Mouse (Mus musculus) megakaryocyte-erythroid progenitor cell, adult 5-6 weeks (primary cell): Measurements from ENCODE around the gene Hsd17b7. TPM values are rescaled to one million over a fixed set of nuclear protein-coding genes. Genes with fewer than 3 reads are reported as not detected.
"Not testable (repeated sequence)": the region's sequence is repeated elsewhere in the genome, so short reads cannot be mapped to it uniquely, and the experiment has no call there.

Experiments
- ATAC-seq: replicated peaks from 2 replicates; pipeline ENCODE4 v1.8.0; 2016; ENCODE audit warnings: mild to moderate bottlenecking, inconsistent platforms; ENCODE audit not compliant: severe bottlenecking, poor library complexity, low FRiP score, low TSS enrichment
- total RNA-seq, 2 experiments: library from RNA; stranded (forward) in 1 of 2; stranded (reverse) in 1 of 2; fragments of 200-1000, 215-1000 nt in 1 of 2; fragments of >200 nt in 1 of 2; fragmentation: Nextera tagmentation in 1 of 2; gene quantifications; 2 replicates each; pipeline ENCODE4 v1.2.3; 2014 to 2017

Gene Hsd17b7
- total RNA-seq (2014; fragmentation: Nextera tagmentation) (2.3 and 3.7 TPM in 2 replicates), total RNA-seq (2017) (1.0 and 7.7 TPM in 2 replicates)

DNA sequence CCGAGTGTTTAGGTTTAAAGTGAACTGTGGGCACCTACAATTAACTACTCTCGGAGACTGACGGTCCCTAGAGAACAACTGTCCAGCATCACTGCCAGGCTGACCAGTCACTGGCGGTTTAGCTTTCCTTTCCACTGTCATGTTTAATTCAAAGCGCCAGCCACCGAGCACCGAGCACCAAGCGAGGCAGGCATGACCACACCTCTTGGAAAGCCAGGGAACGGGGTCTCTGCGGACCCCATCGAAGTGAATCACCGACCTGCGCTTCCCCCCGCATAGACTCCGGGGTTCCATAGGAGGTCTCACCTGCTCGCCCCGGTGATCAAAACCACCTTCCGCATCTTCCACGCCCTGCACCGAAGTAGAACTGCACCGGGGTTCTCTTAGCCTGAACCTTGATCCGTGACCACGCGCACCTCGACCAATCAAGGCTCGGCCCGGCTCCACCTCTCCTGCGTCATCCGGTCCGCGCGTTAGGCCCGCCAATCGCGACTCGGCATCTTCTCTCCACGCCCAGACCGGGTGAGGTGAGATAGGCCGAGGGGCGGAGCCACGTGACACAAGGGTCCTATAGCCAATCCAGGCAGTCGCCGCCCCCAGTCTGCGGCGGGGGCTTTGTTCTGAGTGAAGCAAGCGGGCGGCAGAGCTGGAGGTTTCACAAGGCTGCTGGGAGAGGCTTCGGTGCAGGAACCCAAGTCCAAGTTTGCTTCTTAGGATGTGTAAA is at the start of gene Hsd17b7:
TSS of gene Hsd17b7 (minus strand) at position 450 of the 724 bp plus-strand sequence.
- peak; percentile 99 for ATAC-seq

DNA sequence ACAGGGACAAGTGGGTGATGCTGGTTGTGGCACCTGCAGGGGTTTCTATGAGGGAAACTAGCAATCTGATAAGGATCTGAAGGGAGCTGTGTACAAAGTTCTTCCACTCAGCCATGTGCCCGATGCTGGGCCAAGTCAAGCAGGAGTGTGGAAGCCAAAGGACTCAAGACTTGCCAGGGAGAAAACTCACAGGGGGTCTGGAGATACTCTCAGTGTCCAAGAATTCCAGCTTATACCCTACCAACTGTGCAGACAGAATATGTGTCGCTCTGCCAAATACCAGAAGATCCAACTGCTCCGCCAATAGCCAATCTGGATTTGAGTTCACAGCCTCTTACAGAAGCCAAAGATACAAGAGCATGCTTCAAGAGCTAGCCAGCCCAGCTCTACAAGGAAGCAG is 45.7 kb upstream of the Hsd17b7 start:
- ATAC-seq = no peak

DNA sequence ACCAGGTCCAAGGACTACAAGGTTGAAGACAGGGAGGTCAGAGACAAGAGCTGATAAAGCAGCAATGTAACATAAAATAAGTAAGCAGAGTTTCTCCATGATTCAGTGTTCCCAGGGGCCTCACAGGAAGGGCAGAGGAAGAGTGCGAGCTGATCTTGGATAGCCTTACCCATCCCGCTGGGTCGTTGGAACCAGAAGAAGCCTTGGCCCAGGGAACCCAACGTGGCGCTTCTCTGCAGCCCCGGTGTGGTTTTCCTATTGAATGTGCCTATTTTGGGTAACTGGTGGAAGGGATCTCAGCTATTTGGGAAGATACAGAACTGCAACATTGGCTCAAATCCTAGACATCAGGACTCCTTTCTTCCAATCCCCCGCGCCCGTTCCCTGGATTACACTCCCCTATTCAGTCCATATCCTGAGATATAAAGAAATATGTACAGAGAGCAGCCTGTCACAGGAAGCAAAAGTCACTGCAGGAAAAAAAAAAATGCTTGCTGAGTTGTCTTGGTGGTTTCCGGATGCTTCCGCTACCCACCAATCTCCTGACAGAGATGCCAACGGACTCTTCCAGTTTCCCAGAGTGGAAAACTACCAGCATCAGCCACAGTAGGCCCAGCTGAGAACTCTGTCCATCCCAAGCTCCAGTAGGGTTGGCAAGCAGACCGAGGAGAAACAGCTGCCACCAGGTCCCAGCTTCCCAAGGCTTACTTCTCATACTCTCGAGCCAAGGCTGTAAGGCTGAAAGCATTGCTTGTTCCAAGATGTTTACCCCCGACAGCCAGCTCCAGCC is 41.9 kb upstream of the Hsd17b7 start:
- ATAC-seq = no peak

DNA sequence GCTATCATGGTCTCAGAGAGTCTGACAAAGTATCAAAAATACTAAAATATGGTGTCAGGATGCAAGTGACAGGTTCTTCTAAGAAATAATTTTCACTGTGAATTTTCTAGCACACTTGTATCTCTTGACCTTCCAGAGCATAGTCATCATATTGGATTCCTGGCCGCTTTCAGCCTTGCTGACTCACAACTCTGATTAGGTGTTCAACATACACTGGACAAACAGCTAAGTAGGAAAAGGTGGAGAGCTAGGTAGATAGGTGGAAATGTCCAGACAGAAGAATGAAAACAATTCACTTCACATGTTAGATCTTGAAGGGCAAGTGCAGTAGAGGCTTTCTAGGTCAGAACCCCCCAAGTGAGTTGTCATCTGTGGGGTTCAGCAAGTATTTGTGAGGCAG is 40.3 kb upstream of the Hsd17b7 start:
- no peak for ATAC-seq

DNA sequence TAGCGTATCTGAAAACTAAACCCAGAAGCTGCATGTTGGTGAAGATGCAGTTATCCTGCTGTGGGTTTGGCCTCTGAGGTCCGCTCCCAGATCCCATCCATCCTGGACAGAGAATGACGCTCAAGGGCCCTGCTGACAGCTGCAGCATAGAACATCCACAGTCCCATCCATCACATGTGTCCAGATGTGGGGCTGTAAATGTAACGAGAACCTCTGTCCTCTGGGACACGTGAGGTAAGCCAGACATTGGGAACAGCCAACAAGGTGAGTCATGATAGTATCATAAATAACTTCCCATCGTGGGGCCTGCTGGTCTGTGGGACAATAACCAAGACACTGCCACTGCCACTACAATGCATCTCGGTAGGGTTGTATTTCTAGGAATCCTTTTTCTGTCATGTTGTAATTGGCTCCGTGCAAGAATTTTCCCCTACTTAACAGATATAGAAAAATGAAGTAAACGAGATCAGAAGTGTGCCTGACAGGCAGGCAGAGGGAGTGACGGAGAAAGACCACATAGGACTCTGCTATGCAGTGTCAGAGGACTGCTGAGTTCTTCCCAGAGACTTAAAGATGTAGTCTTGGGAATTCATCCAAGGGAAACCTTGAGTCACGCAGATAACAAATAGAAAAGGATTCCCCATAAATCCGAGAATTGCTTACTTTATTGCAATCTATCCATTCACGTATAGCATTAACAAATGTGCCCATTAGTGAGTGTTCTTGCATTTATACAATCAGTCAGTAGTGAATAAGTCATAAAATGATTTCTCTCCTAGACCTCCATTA is 39.6 kb upstream of the Hsd17b7 start:
- no peak for ATAC-seq

DNA sequence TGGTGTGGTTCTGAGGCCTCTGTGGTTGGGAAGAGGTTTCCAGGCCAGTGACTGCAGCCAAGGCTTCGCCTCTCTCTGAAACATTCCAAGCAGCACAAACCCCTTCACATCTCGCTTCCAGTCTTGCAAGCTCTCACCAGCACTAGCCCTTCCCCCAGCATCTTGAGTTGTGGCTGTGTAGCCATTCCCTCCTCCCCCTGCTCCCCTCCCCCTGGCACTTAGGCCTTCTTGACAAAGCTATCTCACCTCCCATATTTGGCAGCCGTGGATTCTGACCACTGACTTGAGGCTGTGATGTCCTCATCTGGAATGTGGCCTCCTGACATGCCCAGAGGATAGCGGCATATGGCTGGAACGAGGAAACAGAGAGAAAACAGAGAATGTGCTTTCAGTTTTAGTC is 37.5 kb upstream of the Hsd17b7 start:
- ATAC-seq = no peak

DNA sequence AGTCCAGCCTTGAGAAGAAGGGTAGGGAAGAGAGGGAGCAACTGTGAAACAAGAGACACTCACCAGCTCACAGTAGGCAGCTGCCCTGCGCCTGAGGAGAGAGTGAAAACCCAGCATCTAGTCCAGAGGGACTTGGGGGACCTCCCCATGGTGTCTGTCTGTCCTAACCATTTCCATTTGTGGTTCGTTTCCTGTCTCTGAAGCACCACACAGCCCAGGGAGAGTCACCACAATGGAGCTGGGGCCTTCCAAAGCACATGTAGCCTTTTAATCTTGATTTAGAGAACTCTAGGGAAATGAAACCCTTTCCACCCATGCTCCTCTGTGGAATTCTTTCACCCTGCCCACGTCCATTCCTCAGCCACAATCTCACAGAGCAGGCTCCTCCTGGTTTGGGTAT is 36.3 kb upstream of the Hsd17b7 start:
- ATAC-seq = no peak

DNA sequence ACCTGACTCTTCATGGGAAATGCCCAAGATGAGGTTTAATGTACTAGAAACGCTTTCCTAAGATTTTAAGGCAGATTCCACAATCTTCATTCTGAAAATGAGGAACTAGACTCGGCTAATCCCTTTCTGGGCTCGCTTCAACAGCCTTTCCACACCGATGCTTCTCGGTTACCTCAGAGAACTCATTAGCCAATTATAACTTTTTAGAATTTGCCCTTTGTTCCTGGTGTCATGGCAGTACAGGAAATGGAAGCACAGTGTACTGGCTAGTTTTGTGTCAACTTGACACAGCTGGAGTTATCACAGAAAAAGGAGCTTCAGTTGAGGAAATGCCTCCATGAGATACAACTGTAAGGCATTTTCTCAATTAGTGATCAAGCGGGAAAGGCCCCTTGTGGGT is 24.9 kb upstream of the Hsd17b7 start:
- not testable (repeated sequence) for ATAC-seq

DNA sequence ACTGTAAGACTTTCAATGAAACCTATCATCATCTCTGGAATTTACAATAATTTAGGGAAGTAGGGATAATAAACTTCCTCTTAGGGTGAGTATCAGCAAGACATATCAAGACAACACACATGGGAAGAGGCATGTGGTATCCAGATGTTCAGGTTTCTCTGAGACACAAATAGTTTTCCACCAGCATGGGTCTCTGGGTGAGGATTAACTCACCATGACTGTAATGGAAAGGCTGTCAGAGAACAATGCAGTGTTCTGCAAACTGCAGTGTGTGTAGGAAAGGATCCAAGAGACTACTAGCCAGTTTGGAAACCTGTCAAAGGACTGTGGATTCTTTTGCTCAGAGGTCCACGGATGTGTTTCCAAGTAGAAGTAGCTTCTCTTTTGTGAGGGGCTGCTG is 17.1 kb upstream of the Hsd17b7 start:
- no peak for ATAC-seq

DNA sequence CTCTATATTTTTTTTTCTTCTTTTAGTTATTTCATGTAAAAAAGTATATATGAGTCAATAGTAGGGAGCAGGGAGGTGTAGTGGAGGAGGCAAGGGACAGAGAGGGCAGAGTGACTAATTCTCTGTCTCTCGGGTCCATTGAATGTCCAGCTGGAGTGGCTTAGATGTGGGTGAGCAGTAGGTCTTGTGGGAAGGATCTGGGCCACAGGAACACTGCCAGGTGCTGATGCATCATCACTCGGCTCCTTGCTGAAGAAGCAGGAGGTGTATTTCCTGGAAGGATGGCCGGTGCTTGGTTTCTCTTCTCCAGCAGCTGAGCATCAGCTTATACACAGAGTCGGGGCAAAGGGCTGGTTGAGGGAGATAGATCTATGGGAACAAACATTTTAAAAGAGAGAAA is 8.6 kb upstream of the Hsd17b7 start:
- no peak for ATAC-seq

DNA sequence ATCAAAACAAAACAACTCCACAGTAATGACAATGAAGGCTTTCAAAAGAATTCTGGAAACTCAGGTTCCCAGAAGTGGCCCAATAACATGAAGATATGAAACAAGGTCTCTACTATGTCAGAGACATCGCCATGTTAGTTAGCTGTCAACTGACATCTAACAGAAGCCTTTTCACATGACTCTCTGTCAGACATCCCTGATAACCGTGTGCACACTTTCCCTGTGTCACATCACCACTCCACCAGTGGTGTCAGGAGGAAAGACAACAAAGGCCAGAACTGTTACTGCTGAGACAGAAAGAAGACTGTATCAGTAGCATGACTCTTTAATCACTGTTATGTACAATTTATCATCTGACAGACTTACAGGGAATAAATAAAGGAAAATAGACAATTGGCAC is 3.0 kb upstream of the Hsd17b7 start:
- no peak for ATAC-seq

DNA sequence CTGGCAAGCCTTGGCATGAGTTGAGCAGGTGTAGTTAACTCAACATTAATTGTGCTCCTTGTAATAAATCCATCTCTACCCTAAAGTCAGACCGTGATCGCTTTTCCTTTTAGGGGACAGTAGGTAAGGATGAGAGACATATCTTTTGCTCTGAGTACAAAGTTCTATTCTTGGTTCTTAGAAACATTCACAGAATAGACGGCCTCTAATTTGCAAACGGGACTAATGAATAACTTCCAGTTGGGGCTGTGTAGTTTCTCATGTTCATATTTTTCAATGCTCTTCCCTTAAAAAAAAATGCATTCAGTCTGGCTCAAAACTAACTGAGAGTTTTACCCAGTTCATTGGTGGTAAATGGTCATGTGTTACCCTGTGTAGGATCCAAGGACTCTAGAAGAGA is 1.9 kb upstream of the Hsd17b7 start:
- no peak for ATAC-seq

DNA sequence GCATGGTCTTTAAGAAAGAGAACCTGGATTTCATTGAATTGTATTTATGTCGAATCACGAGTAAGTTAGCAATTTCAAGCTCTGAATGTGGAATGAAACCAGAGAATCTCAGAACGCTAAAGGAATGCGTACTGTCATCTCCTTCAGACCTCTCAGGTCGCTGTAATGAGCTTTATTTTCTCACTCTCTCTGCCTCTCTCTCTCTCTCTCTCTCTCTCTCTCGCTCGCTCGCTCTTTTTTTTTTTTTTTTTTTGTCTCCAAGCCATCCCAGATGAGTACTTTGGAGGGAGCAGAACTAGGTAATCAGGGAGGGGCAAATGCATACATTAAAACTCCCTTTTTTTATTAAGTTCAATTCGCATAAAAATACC is 460 bp upstream of the Hsd17b7 start:
- peak; percentile 37 for ATAC-seq

DNA sequence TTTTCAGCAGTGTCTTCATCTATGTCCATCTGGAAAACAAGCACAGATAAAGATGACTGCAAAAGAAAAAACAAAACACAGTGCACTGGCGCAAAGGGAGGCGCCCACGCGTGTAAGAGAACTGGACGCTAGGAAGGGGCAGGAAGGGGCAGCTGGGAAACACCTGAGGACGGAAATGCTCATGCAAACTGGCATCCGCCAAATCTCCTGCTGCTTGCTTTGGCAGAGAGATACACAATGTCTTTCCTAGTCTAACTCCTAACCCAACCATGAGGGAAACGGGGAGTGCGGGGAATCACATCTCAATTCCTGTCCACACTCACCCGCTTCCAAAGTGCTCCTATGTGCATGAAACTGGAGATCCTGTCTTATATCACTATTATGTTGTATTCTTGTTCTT is 15.9 kb downstream of the Hsd17b7 start:
- no peak for ATAC-seq

DNA sequence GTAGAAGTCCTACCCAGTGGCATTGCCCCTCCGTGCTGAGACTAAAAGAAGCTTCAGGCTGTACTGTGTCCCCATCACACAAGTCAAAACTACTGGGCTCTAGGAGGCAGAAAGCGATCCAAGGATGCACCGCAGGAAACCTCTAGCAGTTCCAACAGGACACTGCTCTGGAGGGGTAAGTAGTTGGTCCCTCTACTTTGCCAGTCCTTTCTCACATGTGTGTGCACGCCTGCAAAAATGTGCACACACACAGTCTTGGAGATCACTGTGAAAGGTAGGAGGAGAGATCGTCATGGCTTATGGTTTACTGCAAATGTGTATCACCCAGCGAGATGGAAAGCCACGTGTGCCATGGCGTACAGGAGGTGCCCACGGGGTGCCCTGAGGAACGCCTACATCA is 16.4 kb downstream of the Hsd17b7 start:
- ATAC-seq = no peak

DNA sequence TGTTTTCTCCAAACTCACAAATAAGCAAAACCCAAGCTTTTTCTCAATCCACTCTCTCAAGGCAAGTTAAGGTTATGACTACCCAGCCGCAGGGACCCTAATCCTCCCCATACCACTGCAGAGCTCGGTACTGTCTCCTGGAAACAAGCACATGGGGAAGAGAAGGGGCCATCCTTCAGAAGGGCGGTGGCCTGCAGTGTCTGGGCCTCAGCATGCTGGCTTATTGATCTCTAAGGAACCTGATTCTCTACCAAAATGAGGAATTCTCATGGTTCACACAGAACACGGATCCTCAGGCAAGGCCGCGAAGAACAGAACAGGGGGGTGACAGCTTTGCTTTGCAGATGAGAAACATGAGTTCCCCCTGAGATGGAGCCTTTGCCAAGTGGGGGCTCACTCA is 17.5 kb downstream of the Hsd17b7 start:
- no peak for ATAC-seq

DNA sequence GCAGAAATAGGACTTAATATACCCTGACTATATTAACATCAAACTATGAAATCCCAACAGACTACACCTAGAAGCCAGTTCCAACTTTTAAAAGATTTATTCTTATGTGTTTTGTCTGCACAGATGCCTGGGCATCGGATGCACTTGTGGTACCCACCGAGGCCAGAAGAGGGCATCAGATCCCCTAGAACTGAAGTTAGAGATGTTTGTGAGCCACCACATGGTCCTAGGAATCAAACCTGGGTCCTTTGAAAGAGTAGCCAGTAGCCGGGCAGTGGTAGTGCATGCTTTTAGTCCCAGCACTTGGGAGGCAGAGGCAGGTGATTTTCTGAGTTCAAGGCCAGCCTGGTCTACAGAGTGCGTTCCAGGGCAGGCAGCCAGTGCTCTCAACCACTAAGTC is 18.4 kb downstream of the Hsd17b7 start:
- peak; percentile 58; the same call in 1 of the 2 replicates for ATAC-seq

DNA sequence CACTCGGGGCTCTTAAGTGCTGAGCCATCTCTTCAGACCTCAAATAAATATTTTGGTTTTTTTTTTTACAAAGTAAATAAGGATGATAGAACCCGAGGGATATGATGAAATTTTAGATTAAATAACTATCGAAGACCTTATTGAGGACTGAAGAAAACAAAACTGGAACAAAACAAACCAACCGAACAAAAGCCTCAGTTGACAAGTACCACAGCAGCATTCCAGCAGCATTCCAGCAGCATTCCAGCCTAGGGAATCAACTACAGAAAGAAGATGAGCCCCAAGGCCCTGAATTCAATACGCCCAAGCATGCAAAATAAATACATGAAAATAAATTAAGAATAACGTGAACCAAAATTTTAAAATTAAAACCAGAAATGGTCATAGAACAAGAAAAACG is 19.1 kb downstream of the Hsd17b7 start:
- no peak for ATAC-seq

DNA sequence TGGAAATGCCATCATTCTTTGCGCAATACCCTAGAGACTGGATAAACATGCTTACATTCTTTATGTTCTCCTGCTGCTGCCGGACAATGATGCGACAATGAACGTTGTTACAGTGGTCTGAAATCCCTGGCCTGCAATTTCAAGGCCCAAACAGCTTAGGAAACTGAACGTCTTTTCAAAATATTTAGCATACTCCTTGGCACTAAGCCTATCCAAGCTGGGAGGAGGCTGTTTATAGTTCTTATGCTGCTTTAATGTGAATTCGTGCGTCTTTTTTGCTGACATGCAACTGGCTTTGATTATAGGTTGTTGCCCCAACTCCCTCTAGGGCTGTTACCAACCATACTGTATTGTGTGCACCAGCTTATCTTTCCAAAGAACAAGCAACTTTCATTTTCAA is 20.2 kb downstream of the Hsd17b7 start:
- no peak for ATAC-seq

DNA sequence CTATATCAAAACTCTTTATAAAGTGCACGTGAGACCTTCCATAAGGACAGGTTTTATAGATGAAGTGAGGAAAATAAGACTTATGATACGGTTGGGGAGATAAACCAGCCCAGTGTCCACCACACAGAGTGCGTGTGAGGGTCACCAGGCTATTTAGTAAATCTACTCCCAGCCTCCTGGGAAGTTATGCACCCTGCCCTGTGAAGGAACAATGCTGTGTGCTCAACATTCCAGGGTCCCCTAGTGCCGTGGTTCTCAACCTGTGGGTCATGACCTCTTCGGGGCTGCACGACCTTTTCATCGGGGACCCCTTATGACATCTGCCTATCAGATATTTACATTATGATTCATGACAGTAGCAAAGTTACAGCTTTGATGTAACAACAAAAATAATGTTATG is 20.8 kb downstream of the Hsd17b7 start:
- ATAC-seq = no peak
